Mouse (Mus musculus): ENCODE results near the gene Gm266.

DNA sequence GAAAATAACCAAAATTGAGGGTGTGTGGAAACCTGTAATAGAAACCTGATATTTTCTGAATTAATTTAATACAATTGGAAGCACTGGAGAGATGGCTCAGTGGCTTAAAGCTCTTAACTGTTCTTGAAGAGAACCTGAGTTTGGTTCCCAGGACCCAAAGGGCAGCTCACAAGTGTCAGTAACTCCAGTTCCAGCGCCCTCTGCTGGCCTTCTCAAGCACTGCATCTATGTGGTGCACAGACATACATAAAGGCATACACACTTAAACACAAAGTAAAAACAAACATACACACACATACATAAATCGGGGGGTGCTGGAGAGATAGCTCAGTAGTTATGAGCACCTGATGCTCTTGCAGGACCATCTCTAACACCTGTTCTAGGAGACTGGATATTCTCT is 11.5 kb upstream of the Gm266 start:
- TF ChIP-seq CTCF (IDR thresholded peaks at IDR 0.05; ENCODE audit: borderline replicate concordance, insufficient read depth, low read length) (no peak), POLR2A (IDR thresholded peaks at IDR 0.05; ENCODE audit: low read depth, low read length) (no peak)
